Mouse (Mus musculus): ENCODE measurements around the gene Pcdh7.
"Not testable (repeated sequence)": the region's sequence is repeated elsewhere in the genome, so short reads cannot be mapped to it uniquely, and the experiment has no call there.

Gene Pcdh7

DNA sequence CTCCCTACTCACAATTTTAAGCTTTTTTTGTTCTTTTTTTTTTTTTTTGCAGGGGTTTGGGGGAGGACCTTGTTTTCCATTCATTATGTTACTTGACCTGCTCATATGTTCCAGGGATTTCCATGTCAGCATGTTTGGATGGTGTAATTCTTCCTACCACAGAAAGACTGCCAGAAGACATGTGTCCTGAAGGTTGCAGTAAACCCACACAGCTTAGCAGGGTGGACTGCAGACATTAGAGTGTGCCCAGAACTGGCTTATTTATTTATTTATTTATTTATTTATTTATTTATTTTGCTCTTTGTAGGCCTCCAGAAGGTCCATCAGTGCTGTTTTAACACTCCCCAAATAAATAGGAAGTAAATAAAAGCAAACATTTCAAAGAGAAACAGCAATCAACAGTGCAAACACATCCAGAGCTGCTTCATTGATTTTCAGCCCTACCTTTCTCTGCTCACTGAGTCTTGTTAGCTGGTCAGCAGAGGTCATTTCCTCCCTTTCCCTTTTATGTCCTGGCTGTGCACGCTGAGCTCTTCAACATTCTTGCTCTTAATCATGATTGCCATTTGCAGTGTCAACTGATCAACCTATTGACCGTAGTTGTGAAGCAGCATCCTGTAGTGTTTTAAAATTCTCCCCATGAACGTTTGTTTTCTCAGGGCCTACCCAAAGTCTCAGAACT, 401.3 kb downstream of the Pcdh7 start:
- CTCF ChIA-PET: interaction anchor here (0.6 to 0.7 kb wide), 2 partner anchors 234 to 482 kb away, joined by 3 to 6 read pairs; no protein-coding TSS in a partner anchor

DNA sequence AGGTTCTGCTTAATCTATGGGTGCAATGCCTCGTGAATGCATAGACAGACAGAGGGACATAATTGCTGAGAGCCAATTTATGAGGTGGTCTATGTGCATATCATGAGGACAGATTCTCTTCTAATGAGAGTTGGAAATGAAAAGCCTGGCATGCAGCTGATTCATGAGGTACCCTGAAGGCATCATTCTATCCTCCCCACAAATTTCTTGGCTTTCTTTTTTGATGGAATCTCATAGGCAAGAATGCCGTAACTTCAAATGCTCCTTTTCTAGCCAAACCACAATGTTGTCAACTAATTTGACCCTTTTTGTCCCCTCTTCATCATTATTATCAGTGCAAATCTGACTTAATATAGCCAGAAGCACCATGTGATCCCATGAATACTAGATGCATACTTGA, 426.1 kb downstream of the Pcdh7 start:
- CTCF ChIA-PET: no interaction called here

DNA sequence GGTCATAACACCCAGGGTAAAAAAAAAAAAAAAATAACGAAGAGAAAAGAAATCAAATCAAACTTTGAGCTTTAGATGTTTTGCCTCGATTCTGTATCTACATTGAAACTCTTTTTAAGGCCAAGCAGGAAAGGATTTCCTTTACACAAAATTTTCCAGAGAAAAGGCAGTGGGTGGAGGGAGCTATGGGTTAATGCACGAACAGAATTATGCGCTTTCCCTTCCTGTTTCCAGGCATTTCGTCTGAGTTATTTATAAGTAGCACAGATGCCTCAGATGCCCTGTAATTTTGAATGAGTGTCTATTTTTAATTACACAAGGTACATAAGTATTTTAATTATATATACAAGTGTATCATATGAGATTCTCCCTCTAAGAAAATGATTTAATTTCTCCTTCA, 436.2 kb downstream of the Pcdh7 start:
- CTCF ChIA-PET: interaction anchor here (0.7 kb wide), 1 partner anchor 60 kb away, joined by 4 read pairs; no protein-coding TSS in a partner anchor

DNA sequence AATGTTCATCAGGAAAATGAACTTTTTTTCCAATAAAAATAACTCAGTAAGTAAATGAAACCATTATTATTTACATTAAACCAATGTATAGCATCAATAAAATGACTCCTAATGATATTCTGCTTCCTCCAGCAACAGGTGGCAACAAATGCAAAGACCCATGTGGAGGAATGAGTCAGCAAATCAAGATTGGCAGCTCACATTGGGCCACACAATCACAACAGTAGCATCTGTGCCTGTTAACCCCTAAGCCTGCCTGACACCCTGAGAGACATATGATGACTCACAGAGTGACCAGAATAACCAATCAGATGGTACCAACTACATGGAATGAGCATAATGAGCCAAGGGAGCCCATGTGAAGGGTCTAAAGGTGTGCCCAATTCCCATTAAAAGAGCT, 454.5 kb downstream of the Pcdh7 start:
- CTCF ChIA-PET: no interaction called here

DNA sequence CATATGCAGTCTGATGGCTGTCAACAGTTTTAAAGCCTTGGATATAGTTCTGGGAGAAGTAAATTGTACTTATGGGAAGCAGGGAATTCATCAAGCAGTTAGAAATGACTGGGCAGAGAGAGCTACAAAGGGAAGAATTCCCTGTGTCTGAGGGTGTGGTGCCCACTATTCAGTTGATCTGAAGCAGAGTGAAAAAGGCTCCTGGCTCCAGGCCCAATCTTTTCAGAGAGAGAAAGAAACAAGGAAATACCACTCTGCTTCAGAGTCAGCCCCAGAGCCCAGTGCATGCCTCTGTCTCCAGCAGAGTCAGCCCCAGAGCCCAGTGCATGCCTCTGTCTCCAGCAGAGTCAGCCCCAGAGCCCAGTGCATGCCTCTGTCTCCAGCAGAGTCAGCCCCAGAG, 456.6 kb downstream of the Pcdh7 start:
- CTCF ChIA-PET: not testable (repeated sequence)

DNA sequence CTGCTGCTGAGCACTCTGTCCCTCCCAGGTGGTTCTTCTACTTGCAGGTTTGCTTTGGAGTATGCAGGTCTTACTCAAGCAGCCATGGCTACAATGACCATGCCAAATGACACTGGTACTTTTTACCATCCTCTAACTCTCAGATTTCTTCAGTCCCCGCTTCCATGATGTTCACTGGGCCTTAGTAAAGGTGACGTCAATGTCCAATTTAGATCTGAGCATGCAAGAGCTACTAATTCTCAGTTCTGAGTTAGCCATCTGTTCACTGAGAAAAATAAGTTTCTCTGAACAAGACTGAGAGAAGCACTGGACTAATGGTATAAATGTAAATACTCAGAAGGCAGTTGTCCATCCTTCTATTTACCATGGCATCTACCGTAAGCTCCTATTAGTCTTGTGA, 457.8 kb downstream of the Pcdh7 start:
- CTCF ChIA-PET: no interaction called here
